Mouse (Mus musculus) gastrocnemius, adult 2 months (tissue): Measurements from ENCODE around the gene Mrps6. TPM values are rescaled to one million over a fixed set of nuclear protein-coding genes. Genes with fewer than 3 reads are reported as not detected.

Experiments used
- DNase-seq: peaks from one replicate; pipeline ENCODE4 v3.0.0; 2022
- H3K27ac ChIP-seq: fragments of 200-600 bp; 2 replicates; pipeline ENCODE4 v1.8.1; 2022; ENCODE audit warnings: mild to moderate bottlenecking
- H3K4me3 ChIP-seq: fragments of 200-600 bp; 2 replicates; pipeline ENCODE4 v1.8.1; 2022; ENCODE audit warnings: mild to moderate bottlenecking, moderate library complexity
- CTCF ChIP-seq: fragments of 200-600 bp; IDR thresholded peaks from 2 replicates; pipeline ENCODE4 v1.8.1; 2022; ENCODE audit warnings: antibody characterized with exemption, mild to moderate bottlenecking, moderate library complexity
- intact Hi-C: fragments of 180-260 bp; cut with DNase I; formaldehyde crosslinking; loops from one replicate; pipeline ENCODE4 v1.15.1; 2025
- total RNA-seq, 2 experiments: library from RNA; stranded (reverse); gene quantifications; 2 replicates each; pipeline ENCODE4 v1.2.3; 2021

Gene Mrps6
- total RNA-seq, 2 experiments from 2014 or later, result 25.7 to 29.4 TPM

DNA sequence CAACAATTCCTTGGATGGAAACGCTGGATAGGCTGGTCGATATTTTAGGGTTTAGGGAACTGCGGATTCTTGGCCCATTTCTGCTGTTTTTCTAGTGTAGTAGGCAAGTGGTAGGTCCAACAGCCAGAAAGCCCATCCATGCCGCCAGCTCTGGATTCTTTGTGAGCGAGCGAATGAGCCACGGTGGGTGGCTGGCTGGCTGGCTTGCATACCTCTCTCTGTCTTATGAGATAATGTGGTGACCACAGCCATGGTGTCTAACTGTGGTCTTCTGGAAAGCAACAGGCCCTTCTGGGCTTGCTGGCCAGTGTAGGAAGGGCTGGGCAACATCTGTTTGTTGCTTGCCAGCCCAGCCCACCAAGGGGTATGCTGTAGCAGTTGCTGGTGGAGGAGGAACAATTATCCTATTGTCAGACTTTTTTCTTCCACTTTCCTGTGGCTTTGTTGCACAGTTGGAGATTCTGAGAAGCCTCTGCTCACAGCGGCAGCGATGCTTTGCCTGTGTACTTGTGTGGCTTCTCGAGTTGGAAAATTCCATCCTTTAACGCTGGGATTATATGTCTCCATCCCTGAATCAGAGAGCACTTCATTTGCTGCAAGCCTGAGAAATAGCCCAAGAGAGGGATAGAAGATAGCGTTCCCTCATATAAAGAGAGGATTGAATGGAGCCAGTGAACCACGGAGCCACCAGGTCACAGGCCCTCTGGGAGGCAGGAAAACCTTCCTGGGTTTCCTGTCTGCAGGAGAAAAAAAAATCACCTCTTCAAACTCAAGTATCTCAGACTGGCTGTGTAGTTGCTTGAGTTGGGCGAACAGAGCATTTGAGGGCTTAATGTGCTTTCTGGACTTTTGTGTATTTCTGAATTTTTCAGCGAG is 81.6 kb downstream of the Mrps6 start:
- intact Hi-C loops, result no loop called here
- DNase-seq, result no peak
- H3K4me3 ChIP-seq, result no peak overlapping the region
- TF ChIP-seq CTCF, result no peak
- H3K27ac ChIP-seq, result peak overlapping the region; percentile 58

- intact Hi-C loops, result no loop called here
- Histone ChIP-seq H3K4me3 (no peak overlapping the region), H3K27ac (peak overlapping the region; percentile 58)
- no peak for TF ChIP-seq CTCF
- DNase-seq, result no peak
These were observed 82.3 kb downstream of the Mrps6 start for GRCm38 (mm10) chr16:92140328-92140727.

GRCm38 (mm10) chr16:92141021-92141420 is 83.0 kb downstream of the Mrps6 start:
- intact Hi-C loops, result no loop called here
- Histone ChIP-seq H3K4me3 (no peak overlapping the region), H3K27ac (no peak overlapping the region)
- no peak for DNase-seq
- no peak for TF ChIP-seq CTCF

GRCm38 (mm10) chr16:92142426-92143012 is 84.4 kb downstream of the Mrps6 start:
- no peak overlapping the region for H3K4me3 ChIP-seq
- intact Hi-C loops, result no loop called here
- TF ChIP-seq CTCF, result no peak
- H3K27ac ChIP-seq, result no peak overlapping the region
- DNase-seq, result no peak

GRCm38 (mm10) chr16:92147631-92148366 is 89.7 kb downstream of the Mrps6 start:
- H3K27ac ChIP-seq, result no peak overlapping the region
- intact Hi-C loops, result no loop called here
- no peak overlapping the region for H3K4me3 ChIP-seq
- no peak for DNase-seq
- TF ChIP-seq CTCF, result no peak

DNA sequence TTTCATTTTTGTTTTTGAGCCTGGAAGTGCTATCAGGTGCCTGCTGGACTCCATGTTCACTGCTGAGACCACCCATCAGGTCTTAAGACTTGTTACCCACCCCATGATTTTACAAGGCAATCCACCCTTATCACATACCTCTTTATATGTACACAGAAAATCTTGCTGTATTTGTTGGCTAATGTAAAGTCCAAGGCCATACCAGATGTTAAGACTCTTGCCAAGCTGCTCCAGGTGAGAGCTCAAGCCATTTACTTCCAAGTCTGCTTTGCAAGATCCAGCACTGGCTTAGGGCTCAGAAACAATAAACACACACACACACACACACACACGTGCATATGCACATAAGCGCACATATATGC is 90.3 kb downstream of the Mrps6 start:
- intact Hi-C loops, result no loop called here
- Histone ChIP-seq H3K4me3 (no peak overlapping the region), H3K27ac (no peak overlapping the region)
- DNase-seq, result no peak
- no peak for TF ChIP-seq CTCF

DNA sequence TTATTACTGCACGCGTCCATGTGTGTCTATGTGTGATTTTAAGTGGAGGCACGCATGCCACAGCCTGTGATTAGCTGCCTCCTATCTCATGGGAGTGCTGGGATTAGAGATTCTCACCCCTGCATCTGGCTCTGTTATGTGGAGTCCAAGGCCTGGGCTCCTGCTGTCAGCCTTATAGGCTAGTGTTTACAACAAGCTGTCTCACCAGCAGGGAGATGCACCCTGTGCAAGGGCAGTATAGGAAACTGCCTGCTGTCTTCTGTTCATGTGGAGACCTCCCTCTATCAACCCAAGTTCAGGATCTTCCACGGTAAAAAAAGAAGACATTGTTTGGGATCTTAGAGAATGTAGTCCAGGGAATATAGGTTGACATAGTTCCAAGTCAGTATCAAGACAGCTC is 92.9 kb downstream of the Mrps6 start:
- no peak for TF ChIP-seq CTCF
- DNase-seq, result no peak
- Histone ChIP-seq H3K4me3 (no peak overlapping the region), H3K27ac (no peak overlapping the region)
- intact Hi-C loops, result no loop called here

DNA sequence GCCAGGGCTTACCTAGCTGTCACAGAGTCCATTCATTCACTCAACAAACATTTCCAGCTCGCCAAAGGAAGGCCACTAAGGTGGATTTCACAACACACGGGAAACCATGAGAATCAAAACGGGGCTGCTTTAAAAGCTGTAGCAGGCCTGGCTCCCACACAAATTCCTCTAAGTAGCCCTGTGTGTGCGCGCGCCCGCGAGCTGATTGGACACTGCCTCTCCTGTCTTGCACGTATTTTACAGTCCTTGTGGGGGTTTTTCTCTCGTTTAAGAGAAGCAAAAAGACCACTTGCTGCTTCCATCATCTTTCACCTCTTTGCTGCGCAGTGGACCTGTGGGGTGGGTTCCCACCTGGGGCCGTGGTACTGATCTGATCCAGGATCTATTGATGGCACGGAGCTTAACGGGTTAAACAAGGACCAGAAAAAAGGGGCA is 100.0 kb downstream of the Mrps6 start:
- no peak for TF ChIP-seq CTCF
- peak; percentile 26 for DNase-seq
- intact Hi-C loops, result loop anchor here (5.0 kb wide), 2 partner anchors 101 to 221 kb away; partner anchors contain the start of genes Gm49711, Mrps6 and Slc5a3
- peak overlapping the region; percentile 78 for H3K4me3 ChIP-seq
- H3K27ac ChIP-seq, result peak overlapping the region; percentile 86

DNA sequence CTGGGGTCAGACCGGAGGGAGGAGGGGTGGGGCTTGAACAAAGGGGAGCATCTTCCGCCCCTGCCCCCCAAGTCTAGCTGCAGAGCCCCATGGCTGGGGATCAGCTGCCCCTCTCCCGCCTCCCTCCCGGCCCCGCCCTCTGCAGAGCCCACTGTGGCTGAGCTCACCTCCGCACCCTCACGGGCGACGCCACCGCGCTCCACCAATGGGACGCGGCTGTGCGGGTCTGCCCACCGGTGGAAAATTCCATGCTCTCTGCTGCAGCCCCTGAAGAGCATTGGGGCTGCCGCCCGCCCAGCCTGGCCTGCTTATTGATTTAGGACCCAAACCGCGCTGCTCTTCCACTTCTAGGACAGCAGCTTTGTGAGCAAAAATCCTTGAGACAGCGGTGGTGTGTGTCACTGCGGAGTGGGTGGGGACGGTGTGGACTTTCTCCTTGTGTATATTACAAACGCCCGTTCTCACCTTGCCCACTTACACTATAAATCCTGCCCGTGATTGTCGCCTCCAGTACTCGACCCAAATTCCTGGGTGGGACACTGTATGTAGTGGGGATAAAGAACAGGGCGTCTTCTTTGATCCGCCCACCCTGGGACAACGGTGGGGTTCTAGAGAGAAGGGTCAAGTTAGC is 100.5 kb downstream of the Mrps6 start:
- intact Hi-C loops, result loop anchor here (5.0 kb wide), 2 partner anchors 101 to 221 kb away; partner anchors contain the start of genes Gm49711, Mrps6 and Slc5a3
- peak overlapping the region; percentile 86 for H3K27ac ChIP-seq
- H3K4me3 ChIP-seq, result peak overlapping the region; percentile 78
- no peak for TF ChIP-seq CTCF
- peak; percentile 78 for DNase-seq

- Histone ChIP-seq H3K4me3 (peak overlapping the region; percentile 78), H3K27ac (peak overlapping the region; percentile 86)
- DNase-seq, result peak; percentile 27
- TF ChIP-seq CTCF, result no peak
- intact Hi-C loops, result loop anchor here (5.0 kb wide), 2 partner anchors 102 to 222 kb away; partner anchors contain the start of genes Gm49711, Mrps6 and Slc5a3
These were observed 101.0 kb downstream of the Mrps6 start for GRCm38 (mm10) chr16:92159114-92159513.

Other genes starting within 250 kb of the Mrps6 start
- not detected for gene Gm49711, start within 50 bp of the Mrps6 start, total RNA-seq
- 1 to 10 TPM; 2.3 to 7.8 TPM for gene Slc5a3, start 52 bp downstream of the Mrps6 start, total RNA-seq
- not detected for gene Kcne2, start 234.1 kb downstream of the Mrps6 start, total RNA-seq
- gene Smim11, start 243.0 kb downstream of the Mrps6 start, total RNA-seq, result 10 to 100 TPM; 62.7 to 83.8 TPM